Mouse (Mus musculus) testis, adult 2 months (tissue): Measurements from ENCODE around the gene Zfp366. TPM values are rescaled to one million over a fixed set of nuclear protein-coding genes. Genes with fewer than 3 reads are reported as not detected.

ENCODE experiments used
- H3K27ac ChIP-seq: fragments of 200-500 bp; 2 replicates; pipeline ENCODE4 v1.5.1; 2012; ENCODE audit warnings: low read depth, low read length; ENCODE audit not compliant: control insufficient read depth, insufficient read depth
- H3K27me3 ChIP-seq: fragments of 200-500 bp; 2 replicates; pipeline ENCODE4 v1.6.1; 2012; ENCODE audit warnings: mild to moderate bottlenecking, low read length, moderate library complexity; ENCODE audit not compliant: control insufficient read depth, insufficient read depth
- H3K36me3 ChIP-seq: fragments of 200-500 bp; 2 replicates; pipeline ENCODE4 v1.6.1; 2012; ENCODE audit warnings: mild to moderate bottlenecking, low read length; ENCODE audit not compliant: control insufficient read depth, insufficient read depth
- H3K4me1 ChIP-seq: fragments of 200-500 bp; 2 replicates; pipeline ENCODE4 v1.6.1; 2012; ENCODE audit warnings: low read length; ENCODE audit not compliant: control insufficient read depth, insufficient read depth
- H3K4me3 ChIP-seq: fragments of 200-500 bp; 2 replicates; pipeline ENCODE4 v1.5.1; 2012; ENCODE audit warnings: low read depth, mild to moderate bottlenecking, low read length, moderate library complexity, mixed read lengths; ENCODE audit not compliant: control insufficient read depth
- CTCF ChIP-seq: fragments of 200-500 bp; IDR thresholded peaks from 2 replicates; pipeline ENCODE4 v1.5.1; 2012; ENCODE audit warnings: low read depth, mild to moderate bottlenecking, inconsistent platforms, low read length, moderate library complexity; ENCODE audit not compliant: control insufficient read depth, insufficient read depth, insufficient replicate concordance
- POLR2A ChIP-seq: fragments of 200-500 bp; IDR thresholded peaks from 2 replicates; pipeline ENCODE4 v1.6.1; 2012; ENCODE audit warnings: low read depth, mild to moderate bottlenecking, inconsistent platforms, low read length, moderate library complexity; ENCODE audit not compliant: control insufficient read depth
- polyA plus RNA-seq: library from polyadenylated mRNA; depleted of rRNA; stranded (reverse); fragments of >200 nt; gene quantifications from 2 replicates; pipeline ENCODE4 v1.2.3, GENCODE M21; 2012

Gene Zfp366
- polyA plus RNA-seq, 1 experiment: 0.25 TPM

GRCm38 (mm10) chr13:99228821-99229570, 44.4 kb downstream of the Zfp366 start:
- H3K27me3 ChIP-seq: no peaks in the 10 kb centered on the region; the same call in 1 of the 2 replicates
- H3K4me1 ChIP-seq: peaks cover 13% of the 10 kb centered on the region; the same call in 1 of the 2 replicates
- no peak overlapping the region; the same call in 1 of the 2 replicates for H3K4me3 ChIP-seq
- no peaks in the 10 kb centered on the region for H3K36me3 ChIP-seq
- H3K27ac ChIP-seq: no peak overlapping the region
- TF ChIP-seq CTCF: no peak
- no peak for TF ChIP-seq POLR2A

GRCm38 (mm10) chr13:99229641-99230494, 45.2 kb downstream of the Zfp366 start:
- Histone ChIP-seq H3K4me3 (no peak overlapping the region), H3K36me3 (no peaks in the 10 kb centered on the region), H3K27me3 (no peaks in the 10 kb centered on the region; the same call in 1 of the 2 replicates), H3K4me1 (peaks cover 13% of the 10 kb centered on the region; the same call in 1 of the 2 replicates), H3K27ac (no peak overlapping the region)
- TF ChIP-seq CTCF (no peak), POLR2A (no peak)

GRCm38 (mm10) chr13:99230495-99230868, 45.9 kb downstream of the Zfp366 start:
- Histone ChIP-seq H3K4me3 (no peak overlapping the region), H3K27ac (no peak overlapping the region)

GRCm38 (mm10) chr13:99233333-99233732, 48.7 kb downstream of the Zfp366 start:
- peaks cover 9% of the 10 kb centered on the region; the same call in 1 of the 2 replicates for H3K4me1 ChIP-seq
- TF ChIP-seq CTCF (no peak), POLR2A (no peak)
- H3K36me3 ChIP-seq: no peaks in the 10 kb centered on the region
- no peak overlapping the region for H3K4me3 ChIP-seq
- no peak overlapping the region for H3K27ac ChIP-seq
- H3K27me3 ChIP-seq: no peaks in the 10 kb centered on the region; the same call in 1 of the 2 replicates

More at GRCm38 (mm10) chr13:99230495-99230868, 45.9 kb downstream of the Zfp366 start:
- Histone ChIP-seq H3K4me1 (peaks cover 13% of the 10 kb centered on the region; the same call in 1 of the 2 replicates), H3K27me3 (no peaks in the 10 kb centered on the region; the same call in 1 of the 2 replicates), H3K36me3 (no peaks in the 10 kb centered on the region)
- TF ChIP-seq CTCF (no peak), POLR2A (no peak)

GRCm38 (mm10) chr13:99233956-99234355, 49.3 kb downstream of the Zfp366 start:
- no peaks in the 10 kb centered on the region; the same call in 1 of the 2 replicates for H3K27me3 ChIP-seq
- no peak overlapping the region for H3K4me3 ChIP-seq
- no peaks in the 10 kb centered on the region for H3K36me3 ChIP-seq
- peaks cover 3% of the 10 kb centered on the region; the same call in 1 of the 2 replicates for H3K4me1 ChIP-seq
- no peak overlapping the region for H3K27ac ChIP-seq
- TF ChIP-seq POLR2A (no peak), CTCF (no peak; the same call in 1 of the 2 replicates)

GRCm38 (mm10) chr13:99235428-99236210, 51.0 kb downstream of the Zfp366 start:
- Histone ChIP-seq H3K27me3 (no peaks in the 10 kb centered on the region), H3K27ac (no peak overlapping the region)
- no peak for TF ChIP-seq CTCF
- no peak for TF ChIP-seq POLR2A

More at GRCm38 (mm10) chr13:99235428-99236210, 51.0 kb downstream of the Zfp366 start:
- no peaks in the 10 kb centered on the region; the same call in 1 of the 2 replicates for H3K4me1 ChIP-seq
- no peak overlapping the region for H3K4me3 ChIP-seq
- no peaks in the 10 kb centered on the region for H3K36me3 ChIP-seq
